Mouse (Mus musculus) thymus, postnatal 0 days (tissue): ENCODE data around the gene Rbm34. TPM values are rescaled to one million over a fixed set of nuclear protein-coding genes. Genes with fewer than 3 reads are reported as not detected.

Experiments
- polyA plus RNA-seq: library from polyadenylated mRNA; unstranded; fragments of >200 nt; fragmentation: Nextera tagmentation; extraction: Ambion mirVana; gene quantifications from 2 replicates; pipeline ENCODE4 v1.2.1, GENCODE M21; 2015

The Rbm34 gene
- polyA plus RNA-seq, 1 experiment from 2014 or later, result 41.5 TPM

Other genes with a start within 250 kb of the Rbm34 start
- gene Tomm20, start 25.2 kb downstream of the Rbm34 start, polyA plus RNA-seq, result 327 and 329 TPM in 2 replicates
- gene Pard3, start 92.8 kb upstream of the Rbm34 start, polyA plus RNA-seq, result 4.1 and 4.2 TPM in 2 replicates